Comparison of ENCODE assay signal across 8 mouse cellular contexts in the genomic region with DNA sequence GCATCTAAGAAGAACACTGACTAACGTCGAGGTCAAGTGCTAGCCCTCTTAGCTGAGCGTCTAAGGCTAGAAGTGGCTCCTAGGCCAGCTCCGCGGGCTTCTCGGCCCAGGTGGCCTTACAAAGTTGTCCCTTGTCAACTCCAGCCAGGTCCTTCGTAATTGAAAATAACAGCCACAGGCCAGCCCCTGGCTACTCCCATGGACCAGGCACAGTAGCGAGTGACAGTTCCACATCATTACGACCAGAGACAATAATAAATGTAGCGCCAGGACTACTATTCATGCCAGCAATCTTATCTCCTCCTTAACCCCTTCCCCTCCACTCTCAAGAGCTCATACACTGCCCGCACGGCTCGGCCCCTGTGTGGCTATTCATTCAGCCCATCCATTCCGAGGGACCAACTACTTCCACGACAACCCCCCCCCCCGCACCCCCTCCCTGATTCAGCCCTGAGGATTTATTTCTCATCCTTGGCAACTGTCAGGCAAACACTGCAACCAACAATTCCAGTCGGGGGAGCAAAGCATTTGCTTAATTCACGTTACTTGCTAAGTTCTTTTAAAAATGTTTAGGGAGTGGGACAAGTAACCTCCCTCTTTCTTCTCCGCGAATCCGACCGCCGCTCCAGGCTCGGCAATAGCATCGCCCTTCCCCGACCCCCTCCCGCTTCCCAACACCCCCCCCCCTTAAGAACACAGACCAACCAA. TPM values are rescaled to one million over a fixed set of nuclear protein-coding genes. Genes with fewer than 3 reads are reported as not detected.
DNase-seq lines count a peak whose midpoint lies in the region; ATAC-seq and TF ChIP-seq lines count a peak whose summit lies in the region.

No protein-coding gene starts in this region.

- TF ChIP-seq EP300 in stomach, postnatal 0 days (optimal IDR thresholded peaks at IDR 0.05), result no peak

- peak overlapping the region; percentile 78 for H3K4me3 ChIP-seq in embryonic facial prominence, embryonic 10.5 days
- peak overlapping the region; percentile 76 for H3K4me3 ChIP-seq in heart, embryonic 15.5 days
- peak overlapping the region; percentile 58 for H3K4me3 ChIP-seq in midbrain, embryonic 11.5 days (ENCODE audit: low read depth, low read length)
- peak overlapping the region; percentile 65 for H3K4me3 ChIP-seq in stomach, postnatal 0 days (ENCODE audit: low read depth, low read length)

- peak overlapping the region; percentile 63 for H3K9ac ChIP-seq in heart, embryonic 15.5 days
- peak overlapping the region; percentile 85 for H3K9ac ChIP-seq in midbrain, embryonic 11.5 days (ENCODE audit: low read length)
- H3K9ac ChIP-seq in stomach, postnatal 0 days (ENCODE audit: low read length), result peak overlapping the region; percentile 63

- H3K4me1 ChIP-seq in embryonic facial prominence, embryonic 10.5 days, result peaks cover 50% of the 10 kb centered on the region
- H3K4me1 ChIP-seq in heart, embryonic 15.5 days (replicated peaks), result peaks cover 14% of the 10 kb centered on the region
- H3K4me1 ChIP-seq in midbrain, embryonic 11.5 days (ENCODE audit: control insufficient read depth, insufficient read depth, low read length), result peaks cover 19% of the 10 kb centered on the region; the same call in 1 of the 2 replicates
- no peaks in the 10 kb centered on the region for H3K4me1 ChIP-seq in stomach, postnatal 0 days (replicated peaks; ENCODE audit: control insufficient read depth, insufficient read depth)

- peaks cover 12% of the 10 kb centered on the region for H3K36me3 ChIP-seq in embryonic facial prominence, embryonic 10.5 days (replicated peaks)
- H3K36me3 ChIP-seq in heart, embryonic 15.5 days, result no peaks in the 10 kb centered on the region
- H3K36me3 ChIP-seq in midbrain, embryonic 11.5 days (ENCODE audit: control insufficient read depth, insufficient read depth, low read length), result no peaks in the 10 kb centered on the region
- H3K36me3 ChIP-seq in stomach, postnatal 0 days (ENCODE audit: control insufficient read depth, insufficient read depth, low read length), result no peaks in the 10 kb centered on the region

- H3K27me3 ChIP-seq in embryonic facial prominence, embryonic 10.5 days (replicated peaks; ENCODE audit: low read depth, poor library complexity, severe bottlenecking), result peaks cover 7% of the 10 kb centered on the region
- no peaks in the 10 kb centered on the region for H3K27me3 ChIP-seq in heart, embryonic 15.5 days
- no peaks in the 10 kb centered on the region; the same call in none of the 2 replicates for H3K27me3 ChIP-seq in midbrain, embryonic 11.5 days (ENCODE audit: control insufficient read depth, insufficient read depth, low read length)
- H3K27me3 ChIP-seq in stomach, postnatal 0 days (ENCODE audit: control insufficient read depth, insufficient read depth, low read length), result no peaks in the 10 kb centered on the region

- 0 out of 2 replicates have a peak, but pooled peaks have one; percentile 11 for ATAC-seq in heart, embryonic 15.5 days (replicated peaks; ENCODE audit: insufficient number of reproducible peaks, insufficient read depth, low FRiP score, low read depth)
- ATAC-seq in midbrain, embryonic 11.5 days (ENCODE audit: low FRiP score), result no peak
- no peak for ATAC-seq in stomach, postnatal 0 days (ENCODE audit: low FRiP score, low TSS enrichment)
- no peak for ATAC-seq in megakaryocyte-erythroid progenitor cell, adult 5-6 weeks (replicated peaks; ENCODE audit: low FRiP score, low TSS enrichment, poor library complexity, severe bottlenecking)

- peak; percentile 13 for DNase-seq in A20 (ENCODE audit: low read depth, low spot score)
- DNase-seq in R1 (ENCODE audit: low read depth, low spot score), result peak; percentile 63
- peak; percentile 67 for DNase-seq in embryonic facial prominence, embryonic 10.5 days (ENCODE audit: low spot score)
- peak; percentile 37 for DNase-seq in kidney, postnatal 14 days
- DNase-seq in midbrain, embryonic 11.5 days (ENCODE audit: low spot score, missing footprints), result peak; percentile 97
- peak; percentile 29 for DNase-seq in stomach, postnatal 0 days (ENCODE audit: low spot score)

- no peak for TF ChIP-seq CTCF in stomach, postnatal 0 days (IDR thresholded peaks at IDR 0.05; ENCODE audit: low read depth)

- peak overlapping the region; percentile 97 for H3K4me2 ChIP-seq in heart, embryonic 15.5 days
- H3K4me2 ChIP-seq in midbrain, embryonic 11.5 days, result peak overlapping the region; percentile 89
- H3K4me2 ChIP-seq in stomach, postnatal 0 days (replicated peaks; ENCODE audit: low read depth), result peak overlapping the region; percentile 99

- H3K9me3 ChIP-seq in embryonic facial prominence, embryonic 10.5 days, result peaks cover 7% of the 10 kb centered on the region; the same call in 1 of the 2 replicates
- no peaks in the 10 kb centered on the region for H3K9me3 ChIP-seq in heart, embryonic 15.5 days (replicated peaks)
- peaks cover 4% of the 10 kb centered on the region; the same call in 1 of the 2 replicates for H3K9me3 ChIP-seq in midbrain, embryonic 11.5 days (ENCODE audit: control insufficient read depth, low read length)
- no peaks in the 10 kb centered on the region for H3K9me3 ChIP-seq in stomach, postnatal 0 days (ENCODE audit: control insufficient read depth, low read length)

- H3K27ac ChIP-seq in embryonic facial prominence, embryonic 10.5 days (replicated peaks), result peak overlapping the region; percentile 96
- peak overlapping the region; percentile 90 for H3K27ac ChIP-seq in heart, embryonic 15.5 days
- H3K27ac ChIP-seq in midbrain, embryonic 11.5 days (ENCODE audit: low read depth, low read length), result peak overlapping the region; percentile 92
- peak overlapping the region; percentile 46 for H3K27ac ChIP-seq in stomach, postnatal 0 days (replicated peaks)

- under 1% methylated on average over 27 of the region's 27 CpGs for WGBS in embryonic facial prominence, embryonic 10.5 days
- under 1% methylated on average over 27 of the region's 27 CpGs for WGBS in heart, embryonic 15.5 days
- under 1% methylated on average over 27 of the region's 27 CpGs for WGBS in midbrain, embryonic 11.5 days
- 2% methylated on average over 27 of the region's 27 CpGs for WGBS in stomach, postnatal 0 days

RNA-seq across cellular contexts. Expression of a gene that starts 0.9 kb away (rescaled TPM):
- 20.3 and 21.3 TPM in 2 replicates for polyA plus RNA-seq in embryonic facial prominence, embryonic 10.5 days (2016; fragmentation: Nextera tagmentation; extraction: Ambion mirVana)
- polyA plus RNA-seq in heart, embryonic 15.5 days (2015; fragmentation: Nextera tagmentation; extraction: Ambion mirVana), result 5.7 and 6.5 TPM in 2 replicates
- 27.7 and 35.8 TPM in 2 replicates for polyA plus RNA-seq in midbrain, embryonic 11.5 days (2014; fragmentation: Nextera tagmentation; extraction: Ambion mirVana)
- polyA plus RNA-seq in stomach, postnatal 0 days (2015; fragmentation: Nextera tagmentation; extraction: Ambion mirVana), result 3.8 and 4.2 TPM in 2 replicates
- total RNA-seq in megakaryocyte-erythroid progenitor cell, adult 5-6 weeks (2014; fragmentation: Nextera tagmentation), result not detected in 2 replicates
- total RNA-seq in megakaryocyte-erythroid progenitor cell, adult 5-6 weeks (2017), result 6.7 TPM in 1 of 2 replicates, not detected in the other

Comparison
In these comparisons a context has a peak if more than half of its experiments do, and no peak if none do; other contexts are left out.
1. DNase-seq: peak in every context shown above with its lines; median percentile 97 in midbrain, embryonic 11.5 days; 67 in embryonic facial prominence, embryonic 10.5 days; 63 in R1; 37 in kidney, postnatal 14 days; 29 in stomach, postnatal 0 days; 13 in A20.
2. H3K27ac ChIP-seq: peak in every context shown above with its lines; median percentile 96 in embryonic facial prominence, embryonic 10.5 days; 92 in midbrain, embryonic 11.5 days; 90 in heart, embryonic 15.5 days; 46 in stomach, postnatal 0 days.